Mouse (Mus musculus): ENCODE results near the gene Cryzl1. TPM values are rescaled to one million over a fixed set of nuclear protein-coding genes. Genes with fewer than 3 reads are reported as not detected.
A peak's percentile ranks its signal among the peaks of the same experiment; 100 is the strongest.

Cryzl1 gene
- polyA plus RNA-seq, 1 experiment from 2014 or later = 110 TPM

- Histone ChIP-seq H3K27me3 (no peaks in the 10 kb centered on the region), H3K9ac (replicated peaks) (no peak overlapping the region), H3K4me2 (replicated peaks) (no peak overlapping the region), H3K4me1 (replicated peaks) (no peaks in the 10 kb centered on the region), H3K27ac (no peak overlapping the region), H3K4me3 (replicated peaks) (no peak overlapping the region), H3K36me3 (peaks cover 82% of the 10 kb centered on the region), H3K9me3 (no peaks in the 10 kb centered on the region)
- WGBS = 85% methylated on average over 5 of the region's 5 CpGs
- no peak for ATAC-seq
Observed at GRCm38 (mm10) chr16:91680656-91681055, 48.1 kb downstream of the Cryzl1 start.

- no peak for ATAC-seq
- Histone ChIP-seq H3K4me3 (replicated peaks) (no peak overlapping the region), H3K27ac (no peak overlapping the region), H3K27me3 (no peaks in the 10 kb centered on the region), H3K9ac (replicated peaks) (no peak overlapping the region), H3K4me2 (replicated peaks) (no peak overlapping the region), H3K36me3 (peaks cover 76% of the 10 kb centered on the region), H3K4me1 (replicated peaks) (no peaks in the 10 kb centered on the region), H3K9me3 (no peaks in the 10 kb centered on the region)
- WGBS = 94% methylated on average over 5 of the region's 5 CpGs
Observed at GRCm38 (mm10) chr16:91678147-91678911, 50.4 kb downstream of the Cryzl1 start.

- Histone ChIP-seq H3K27ac (no peak overlapping the region), H3K27me3 (no peaks in the 10 kb centered on the region), H3K9me3 (no peaks in the 10 kb centered on the region), H3K4me3 (replicated peaks) (no peak overlapping the region), H3K9ac (replicated peaks) (no peak overlapping the region), H3K4me2 (replicated peaks) (no peak overlapping the region), H3K36me3 (peaks cover 79% of the 10 kb centered on the region), H3K4me1 (replicated peaks) (no peaks in the 10 kb centered on the region)
- ATAC-seq = no peak
- 91% methylated on average over 4 of the region's 4 CpGs for WGBS
Observed at GRCm38 (mm10) chr16:91674500-91674899, 54.3 kb downstream of the Cryzl1 start.

- ATAC-seq = no peak
- Histone ChIP-seq H3K36me3 (peaks cover 83% of the 10 kb centered on the region), H3K4me1 (replicated peaks) (peaks cover 13% of the 10 kb centered on the region), H3K9ac (replicated peaks) (no peak overlapping the region), H3K4me3 (replicated peaks) (no peak overlapping the region), H3K27ac (no peak overlapping the region), H3K9me3 (no peaks in the 10 kb centered on the region), H3K4me2 (replicated peaks) (no peak overlapping the region), H3K27me3 (no peaks in the 10 kb centered on the region)
- WGBS = 96% methylated on average over 3 of the region's 3 CpGs
Observed at GRCm38 (mm10) chr16:91663795-91664194, 65.0 kb downstream of the Cryzl1 start.

- WGBS = 96% methylated on average over 16 of the region's 16 CpGs
- Histone ChIP-seq H3K9me3 (no peaks in the 10 kb centered on the region), H3K36me3 (peaks cover 90% of the 10 kb centered on the region), H3K4me3 (replicated peaks) (no peak overlapping the region), H3K4me2 (replicated peaks) (no peak overlapping the region), H3K4me1 (replicated peaks) (peaks cover 13% of the 10 kb centered on the region), H3K27ac (no peak overlapping the region), H3K9ac (replicated peaks) (no peak overlapping the region), H3K27me3 (no peaks in the 10 kb centered on the region)
- ATAC-seq = no peak
Observed at GRCm38 (mm10) chr16:91662336-91662735, 66.4 kb downstream of the Cryzl1 start.

- 26% methylated on average over 1 of the region's 1 CpGs for WGBS
- Histone ChIP-seq H3K27ac (no peak overlapping the region), H3K36me3 (peaks cover 91% of the 10 kb centered on the region), H3K4me3 (replicated peaks) (no peak overlapping the region), H3K9ac (replicated peaks) (no peak overlapping the region), H3K27me3 (no peaks in the 10 kb centered on the region), H3K4me2 (replicated peaks) (no peak overlapping the region), H3K9me3 (no peaks in the 10 kb centered on the region), H3K4me1 (replicated peaks) (peaks cover 13% of the 10 kb centered on the region)
- no peak for ATAC-seq
Observed at GRCm38 (mm10) chr16:91661397-91661796, 67.4 kb downstream of the Cryzl1 start.

- Histone ChIP-seq H3K9ac (replicated peaks) (no peak overlapping the region), H3K36me3 (peaks cover 91% of the 10 kb centered on the region), H3K27me3 (no peaks in the 10 kb centered on the region), H3K27ac (no peak overlapping the region), H3K4me2 (replicated peaks) (no peak overlapping the region), H3K9me3 (no peaks in the 10 kb centered on the region), H3K4me3 (replicated peaks) (no peak overlapping the region), H3K4me1 (replicated peaks) (peaks cover 13% of the 10 kb centered on the region)
- 97% methylated on average over 20 of the region's 20 CpGs for WGBS
- no peak for ATAC-seq
Observed at GRCm38 (mm10) chr16:91659798-91660197, 69.0 kb downstream of the Cryzl1 start.

- WGBS = 99% methylated on average over 5 of the region's 5 CpGs
- Histone ChIP-seq H3K9me3 (no peaks in the 10 kb centered on the region), H3K36me3 (peaks cover 91% of the 10 kb centered on the region), H3K4me2 (replicated peaks) (no peak overlapping the region), H3K9ac (replicated peaks) (no peak overlapping the region), H3K4me3 (replicated peaks) (no peak overlapping the region), H3K4me1 (replicated peaks) (peaks cover 13% of the 10 kb centered on the region), H3K27me3 (no peaks in the 10 kb centered on the region), H3K27ac (no peak overlapping the region)
- ATAC-seq = no peak
Observed at GRCm38 (mm10) chr16:91658471-91658870, 70.3 kb downstream of the Cryzl1 start.

- Histone ChIP-seq H3K4me1 (replicated peaks) (peaks cover 17% of the 10 kb centered on the region), H3K4me2 (replicated peaks) (no peak overlapping the region), H3K9ac (replicated peaks) (no peak overlapping the region), H3K36me3 (peaks cover 88% of the 10 kb centered on the region), H3K9me3 (no peaks in the 10 kb centered on the region), H3K27me3 (no peaks in the 10 kb centered on the region), H3K27ac (no peak overlapping the region), H3K4me3 (replicated peaks) (no peak overlapping the region)
- 98% methylated on average over 17 of the region's 17 CpGs for WGBS
- no peak for ATAC-seq
Observed at GRCm38 (mm10) chr16:91657285-91657684, 71.5 kb downstream of the Cryzl1 start.

- ATAC-seq = no peak
- no peak overlapping the region for H3K9ac ChIP-seq (replicated peaks)
- H3K9me3 ChIP-seq = no peaks in the 10 kb centered on the region
- H3K27me3 ChIP-seq = no peaks in the 10 kb centered on the region
- peaks cover 14% of the 10 kb centered on the region for H3K4me1 ChIP-seq (replicated peaks)
- H3K4me3 ChIP-seq (replicated peaks) = no peak overlapping the region
- H3K4me2 ChIP-seq (replicated peaks) = no peak overlapping the region
- WGBS = 96% methylated on average over 9 of the region's 9 CpGs
- H3K27ac ChIP-seq = no peak overlapping the region
- peaks cover 79% of the 10 kb centered on the region for H3K36me3 ChIP-seq
Observed at GRCm38 (mm10) chr16:91655285-91655684, 73.5 kb downstream of the Cryzl1 start.

GRCm38 (mm10) chr16:91652191-91652590 lies 76.6 kb downstream of the Cryzl1 start:
- no peaks in the 10 kb centered on the region for H3K9me3 ChIP-seq
- H3K36me3 ChIP-seq = peaks cover 48% of the 10 kb centered on the region

GRCm38 (mm10) chr16:91649781-91650180 lies 79.0 kb downstream of the Cryzl1 start:
- H3K4me2 ChIP-seq (replicated peaks) = peak overlapping the region; percentile 34; the same call in 1 of the 2 replicates
- H3K9ac ChIP-seq (replicated peaks) = no peak overlapping the region
- H3K4me3 ChIP-seq (replicated peaks) = no peak overlapping the region

More at GRCm38 (mm10) chr16:91652191-91652590, 76.6 kb downstream of the Cryzl1 start:
- Histone ChIP-seq H3K27ac (no peak overlapping the region), H3K4me1 (replicated peaks) (peaks cover 27% of the 10 kb centered on the region), H3K4me3 (replicated peaks) (no peak overlapping the region), H3K4me2 (replicated peaks) (no peak overlapping the region), H3K9ac (replicated peaks) (no peak overlapping the region), H3K27me3 (no peaks in the 10 kb centered on the region)
- no peak for ATAC-seq
- 91% methylated on average over 3 of the region's 3 CpGs for WGBS

GRCm38 (mm10) chr16:91649246-91649645 lies 79.5 kb downstream of the Cryzl1 start:
- H3K4me3 ChIP-seq (replicated peaks) = peak overlapping the region; percentile 74
- H3K27me3 ChIP-seq = no peaks in the 10 kb centered on the region
- peaks cover 20% of the 10 kb centered on the region for H3K36me3 ChIP-seq
- H3K27ac ChIP-seq = no peak overlapping the region
- peak overlapping the region; percentile 88 for H3K4me2 ChIP-seq (replicated peaks)
- ATAC-seq = no peak
- 51% methylated on average over 3 of the region's 3 CpGs for WGBS
- H3K9ac ChIP-seq (replicated peaks) = peak overlapping the region; percentile 59
- H3K9me3 ChIP-seq = no peaks in the 10 kb centered on the region
- H3K4me1 ChIP-seq (replicated peaks) = peaks cover 36% of the 10 kb centered on the region

More at GRCm38 (mm10) chr16:91649781-91650180, 79.0 kb downstream of the Cryzl1 start:
- H3K27me3 ChIP-seq = no peaks in the 10 kb centered on the region
- H3K36me3 ChIP-seq = peaks cover 24% of the 10 kb centered on the region
- H3K9me3 ChIP-seq = no peaks in the 10 kb centered on the region
- ATAC-seq = no peak
- no peak overlapping the region for H3K27ac ChIP-seq
- H3K4me1 ChIP-seq (replicated peaks) = peaks cover 34% of the 10 kb centered on the region
